In the genomic region with DNA sequence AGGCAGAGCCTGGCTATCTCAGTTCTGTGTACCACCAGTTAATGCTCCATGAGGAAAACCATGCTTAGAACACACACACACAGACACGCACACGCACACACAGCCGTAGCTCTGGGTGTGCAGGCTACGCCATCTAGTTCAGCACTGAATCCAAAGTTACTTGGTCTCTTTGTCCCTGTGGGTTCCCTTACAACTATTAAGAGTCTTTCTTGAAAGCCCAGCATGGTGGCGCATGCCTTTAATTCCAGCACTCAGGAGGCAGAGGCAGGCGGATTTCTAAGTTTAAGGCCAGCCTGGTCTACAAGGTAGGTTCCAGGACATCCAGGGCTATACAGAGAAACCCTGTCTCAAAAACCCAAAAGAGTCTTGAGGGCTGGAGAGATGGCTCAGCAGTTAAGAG, we compare ENCODE assay signal across 10 mouse cellular contexts. TPM values are rescaled to one million over a fixed set of nuclear protein-coding genes. Genes with fewer than 3 reads are reported as not detected.
DNase-seq lines count a peak whose midpoint lies in the region; ATAC-seq and TF ChIP-seq lines count a peak whose summit lies in the region.
"Had no signal": no experiment of that assay in that cellular context is flagged by ENCODE, and none has a peak within 500 bp of the region (broad histone marks: within the 10 kb centered on the region; RNA-seq: fewer than 3 reads in every experiment).

No protein-coding gene starts in this region.

- no peak overlapping the region for H3K4me3 ChIP-seq in forebrain, embryonic 15.5 days
- no peak overlapping the region for H3K4me3 ChIP-seq in forebrain, postnatal 0 days (ENCODE audit: low read depth, low read length)
- no peak overlapping the region for H3K4me3 ChIP-seq in kidney, postnatal 0 days (replicated peaks; ENCODE audit: low read depth, low read length)
- H3K4me3 ChIP-seq in E14TG2a.4 (replicated peaks; ENCODE audit: low read length) = peak overlapping the region; percentile 80
- H3K4me3 ChIP-seq in limb, embryonic 10.5 days = no peak overlapping the region
- H3K4me3 ChIP-seq: erythroblast, embryonic 14.5 days had no signal

- H3K36me3 ChIP-seq in forebrain, embryonic 15.5 days = no peaks in the 10 kb centered on the region
- H3K36me3 ChIP-seq in forebrain, postnatal 0 days (ENCODE audit: insufficient read depth) = no peaks in the 10 kb centered on the region; the same call in 1 of the 2 replicates
- peaks cover 3% of the 10 kb centered on the region; the same call in 1 of the 2 replicates for H3K36me3 ChIP-seq in kidney, postnatal 0 days (ENCODE audit: insufficient read depth, low read length)
- peaks cover 53% of the 10 kb centered on the region for H3K36me3 ChIP-seq in E14TG2a.4 (ENCODE audit: insufficient read depth, low read length)
- H3K36me3 ChIP-seq in limb, embryonic 10.5 days = peaks cover 34% of the 10 kb centered on the region

- H3K4me2 ChIP-seq in forebrain, embryonic 15.5 days (replicated peaks) = no peak overlapping the region
- H3K4me2 ChIP-seq in forebrain, postnatal 0 days (ENCODE audit: low read depth) = no peak overlapping the region
- H3K4me2 ChIP-seq in kidney, postnatal 0 days (ENCODE audit: low read length) = no peak overlapping the region

- H3K4me1 ChIP-seq in forebrain, embryonic 15.5 days = peaks cover 56% of the 10 kb centered on the region
- peaks cover 28% of the 10 kb centered on the region for H3K4me1 ChIP-seq in forebrain, postnatal 0 days (ENCODE audit: insufficient read depth)
- peaks cover 58% of the 10 kb centered on the region for H3K4me1 ChIP-seq in kidney, postnatal 0 days (replicated peaks; ENCODE audit: insufficient read depth, low read length)
- H3K4me1 ChIP-seq in E14TG2a.4 (replicated peaks; ENCODE audit: low read depth, low read length) = peaks cover 93% of the 10 kb centered on the region
- peaks cover 79% of the 10 kb centered on the region for H3K4me1 ChIP-seq in limb, embryonic 10.5 days

- H3K27me3 ChIP-seq in forebrain, embryonic 15.5 days = no peaks in the 10 kb centered on the region
- H3K27me3 ChIP-seq in forebrain, postnatal 0 days (ENCODE audit: insufficient read depth, low read length) = no peaks in the 10 kb centered on the region
- H3K27me3 ChIP-seq in kidney, postnatal 0 days (ENCODE audit: insufficient read depth, low read length) = no peaks in the 10 kb centered on the region
- H3K27me3 ChIP-seq in E14TG2a.4 (ENCODE audit: insufficient read depth, low read length) = no peaks in the 10 kb centered on the region
- H3K27me3 ChIP-seq in limb, embryonic 10.5 days (ENCODE audit: low read depth, poor library complexity, severe bottlenecking) = no peaks in the 10 kb centered on the region

- no peak for DNase-seq in forebrain, postnatal 0 days
- no peak for DNase-seq in kidney, postnatal 0 days (ENCODE audit: low spot score)
- DNase-seq in kidney, postnatal 25 days = no peak
- no peak for DNase-seq in limb, embryonic 10.5 days (ENCODE audit: low spot score)
- no peak for DNase-seq in left cerebral cortex, postnatal 14 days (ENCODE audit: low spot score in 2 of 2)
- no peak for DNase-seq in frontal cortex, postnatal 14 days (ENCODE audit: low spot score in 2 of 2)

- 95% methylated on average over 6 of the region's 6 CpGs for WGBS in forebrain, embryonic 15.5 days
- WGBS in forebrain, postnatal 0 days = 96% methylated on average over 6 of the region's 6 CpGs
- 94% methylated on average over 6 of the region's 6 CpGs for WGBS in kidney, postnatal 0 days
- 95% methylated on average over 6 of the region's 6 CpGs for WGBS in limb, embryonic 10.5 days

- no peak for ATAC-seq in forebrain, embryonic 15.5 days (replicated peaks)
- no peak for ATAC-seq in forebrain, postnatal 0 days
- no peak for ATAC-seq in kidney, postnatal 0 days (replicated peaks; ENCODE audit: low FRiP score, low read depth)
- ATAC-seq: midbrain, embryonic 16.5 days had no signal

- H3K27ac ChIP-seq in forebrain, embryonic 15.5 days (replicated peaks) = 0 out of 2 replicates have a peak overlapping the region, but pooled peaks have one; percentile 87
- no peak overlapping the region for H3K27ac ChIP-seq in forebrain, postnatal 0 days (ENCODE audit: low read depth, low read length)
- H3K27ac ChIP-seq in kidney, postnatal 0 days = peak overlapping the region; percentile 98; the same call in 1 of the 2 replicates
- H3K27ac ChIP-seq in limb, embryonic 10.5 days = peak overlapping the region; percentile 90; the same call in 1 of the 2 replicates

- intact Hi-C loops in left cerebral cortex, postnatal 14 days (cut with DNase I) = no loop called here

- TF ChIP-seq CTCF in forebrain, postnatal 0 days (IDR thresholded peaks at IDR 0.05; ENCODE audit: low read depth) = no peak
- TF ChIP-seq CTCF in kidney, postnatal 0 days (IDR thresholded peaks at IDR 0.05; ENCODE audit: low read depth) = no peak
- no peak for TF ChIP-seq CTCF in E14TG2a.4 (conservative IDR thresholded peaks at IDR 0.05; ENCODE audit: low read length)

- H3K9ac ChIP-seq in forebrain, embryonic 15.5 days (replicated peaks) = no peak overlapping the region
- H3K9ac ChIP-seq in forebrain, postnatal 0 days = no peak overlapping the region
- no peak overlapping the region for H3K9ac ChIP-seq in kidney, postnatal 0 days (ENCODE audit: low read depth, low read length)

- H3K9me3 ChIP-seq in forebrain, embryonic 15.5 days = no peaks in the 10 kb centered on the region
- no peaks in the 10 kb centered on the region for H3K9me3 ChIP-seq in forebrain, postnatal 0 days (ENCODE audit: low read length)
- no peaks in the 10 kb centered on the region for H3K9me3 ChIP-seq in kidney, postnatal 0 days (replicated peaks; ENCODE audit: low read length)
- H3K9me3 ChIP-seq in E14TG2a.4 (ENCODE audit: low read length) = no peaks in the 10 kb centered on the region
- H3K9me3 ChIP-seq in limb, embryonic 10.5 days (replicated peaks) = no peaks in the 10 kb centered on the region

RNA-seq across cellular contexts. Expression of a gene that starts 38.4 kb away (rescaled TPM):
- 81.0 and 85.9 TPM in 2 replicates for polyA plus RNA-seq in forebrain, embryonic 15.5 days (2015; fragmentation: Nextera tagmentation; extraction: Ambion mirVana)
- 51.4 and 63.5 TPM in 2 replicates for total RNA-seq in forebrain, postnatal 0 days (2014; rRNA removed)
- polyA plus RNA-seq in forebrain, postnatal 0 days (2015; fragmentation: Nextera tagmentation; extraction: Ambion mirVana) = 37.7 and 45.7 TPM in 2 replicates
- polyA plus RNA-seq in kidney, postnatal 0 days (2015; fragmentation: Nextera tagmentation; extraction: Ambion mirVana) = 39.6 and 41.7 TPM in 2 replicates
- 59.3 and 59.5 TPM in 2 replicates for polyA plus RNA-seq in limb, embryonic 10.5 days (2016; fragmentation: Nextera tagmentation; extraction: Ambion mirVana)
- total RNA-seq in left cerebral cortex, postnatal 14 days (2021) = 100 to 1,000 TPM; 130 to 171 TPM
